Mouse (Mus musculus): ENCODE results near the gene Pax4.

The Pax4 gene

DNA sequence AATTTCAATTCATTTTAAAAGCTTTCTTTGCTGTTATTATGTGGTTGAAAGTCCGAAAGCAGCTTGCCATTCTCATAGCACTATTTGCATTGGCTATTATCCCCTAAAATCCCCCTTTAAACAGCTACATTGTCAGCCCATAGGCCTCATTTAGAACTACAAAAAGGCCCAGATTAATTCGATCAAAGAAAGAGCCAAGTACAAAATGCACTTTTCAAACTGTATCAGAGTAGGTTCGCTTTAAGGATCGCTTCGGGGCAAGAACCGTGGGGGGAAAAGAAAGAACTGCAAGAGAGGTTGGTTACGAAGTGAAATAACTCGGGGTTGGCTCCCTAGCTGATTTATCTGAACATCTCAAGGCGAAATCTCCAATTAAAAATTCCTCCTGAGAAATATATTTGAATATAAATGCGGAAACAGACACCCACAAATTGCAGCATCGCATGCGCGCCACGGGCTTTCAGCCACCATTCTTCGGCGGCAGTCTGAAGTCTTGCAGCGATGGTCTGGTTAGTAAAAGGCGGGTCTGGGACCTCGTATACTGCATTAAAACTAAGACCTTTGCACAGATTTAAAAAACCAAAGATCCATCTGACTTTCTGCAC, 52.2 kb downstream of the Pax4 start:
- DNase-seq (ENCODE audit: low read depth, low spot score): no peak

- DNase-seq (ENCODE audit: low read depth, low spot score): no peak
Measured at GRCm38 (mm10) chr6:28396051-28396852, 52.9 kb downstream of the Pax4 start.

Data from c-Kit-negative CD71-positive TER-119-positive erythroid progenitor cells, embryonic 14.5 days (primary cell).